Mouse (Mus musculus) gastrocnemius, postnatal 4 days (tissue): ENCODE data around the gene Cyp4f18. TPM values are rescaled to one million over a fixed set of nuclear protein-coding genes. Genes with fewer than 3 reads are reported as not detected.

Source experiments
- total RNA-seq, 2 experiments: library from RNA; stranded (reverse); gene quantifications; 2 replicates each; pipeline ENCODE4 v1.2.3; 2021

The Cyp4f18 gene
- total RNA-seq, 2 experiments from 2014 or later: 0.37 to 0.44 TPM

Other genes with a start within 250 kb of the Cyp4f18 start
- gene Zfp709, start 127.6 kb downstream of the Cyp4f18 start, total RNA-seq: 1 to 10 TPM; 5.8 to 7.0 TPM
- gene Zfp882, start 101.0 kb downstream of the Cyp4f18 start, total RNA-seq: 1 to 10 TPM; 3.8 to 4.6 TPM
- 10 to 100 TPM; 19.0 to 22.6 TPM for gene Zfp617, start 101.0 kb downstream of the Cyp4f18 start, total RNA-seq
- 10 to 100 TPM in 1 of 2 experiments, 1 to 10 TPM in 1; 7.5 to 10.2 TPM for gene Zfp961, start 58.6 kb downstream of the Cyp4f18 start, total RNA-seq
- gene Olfr372, start 31.6 kb upstream of the Cyp4f18 start, total RNA-seq: not detected
- not detected for gene Olfr373, start 73.6 kb upstream of the Cyp4f18 start, total RNA-seq
- not detected for gene Olfr374, start 97.4 kb upstream of the Cyp4f18 start, total RNA-seq
- 100 to 1,000 TPM; 205 to 209 TPM for gene Tpm4, start 125.3 kb upstream of the Cyp4f18 start, total RNA-seq
- 10 to 100 TPM; 37.6 to 37.7 TPM for gene Rab8a, start 151.6 kb upstream of the Cyp4f18 start, total RNA-seq
- not detected for gene Hsh2d, start 180.0 kb upstream of the Cyp4f18 start, total RNA-seq
- not detected for gene Cib3, start 203.2 kb upstream of the Cyp4f18 start, total RNA-seq
- not detected for gene Gm11034, start 204.0 kb upstream of the Cyp4f18 start, total RNA-seq
- gene Fam32a, start 210.1 kb upstream of the Cyp4f18 start, total RNA-seq: 10 to 100 TPM; 24.3 to 25.9 TPM
- gene Ap1m1, start 230.4 kb upstream of the Cyp4f18 start, total RNA-seq: 10 to 100 TPM; 46.4 to 48.5 TPM